Mouse (Mus musculus) kidney, postnatal 4 days (tissue): ENCODE results near the gene Gm26620.

ENCODE experiments used
- DNase-seq, 2 experiments: peaks; one replicate each; pipeline ENCODE4 v3.0.0; 2021; ENCODE audit warnings: mixed read lengths in 2 of 2

Gm26620 gene

GRCm38 (mm10) chr1:170912891-170913615 lies 28.2 kb downstream of the Gm26620 start, which contains the start of gene Fcrlb:
Gene Fcrlb (minus strand): TSS chr1:170912941.
- no peak for DNase-seq

GRCm38 (mm10) chr1:170915657-170916056 lies 30.8 kb downstream of the Gm26620 start:
- no peak for DNase-seq

DNA sequence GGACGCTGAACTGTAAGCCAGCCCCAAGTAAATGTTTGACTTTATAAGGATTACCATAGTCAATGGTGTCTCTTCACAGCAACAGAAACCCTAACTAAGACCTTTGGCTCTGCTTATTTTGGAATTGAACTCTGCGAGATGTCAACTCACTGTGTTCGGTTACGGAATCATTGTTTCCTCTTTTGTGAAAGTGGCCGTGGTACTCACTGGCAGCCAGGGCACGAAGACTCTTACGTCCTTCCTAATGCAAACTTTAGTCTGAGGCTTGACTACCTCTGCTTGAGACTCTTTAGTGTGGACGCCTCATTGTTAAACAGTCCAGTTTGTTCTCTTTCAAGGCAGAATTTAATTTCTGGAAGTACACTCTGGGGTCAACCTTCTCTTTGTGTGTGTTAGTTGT lies 34.4 kb downstream of the Gm26620 start:
- DNase-seq = no peak

DNA sequence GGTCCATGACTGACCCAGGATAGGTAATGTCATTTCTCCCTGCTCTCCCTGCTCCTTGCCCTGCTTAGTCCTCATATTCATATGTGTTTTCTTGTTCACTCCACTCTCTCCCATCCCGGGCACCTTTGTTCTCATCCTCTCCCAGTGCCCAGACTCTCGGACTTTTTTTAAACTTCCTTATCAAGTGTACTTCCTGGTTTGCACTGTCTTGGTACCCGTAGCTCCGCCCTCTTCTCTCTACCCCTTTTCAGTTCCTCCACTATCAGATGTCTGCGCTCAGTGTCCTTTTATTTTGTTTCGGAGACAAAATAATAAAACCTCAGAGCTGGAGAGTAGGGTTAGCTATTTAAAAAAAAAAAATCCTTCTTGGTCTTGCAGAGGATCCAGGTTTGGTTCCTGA lies 39.6 kb downstream of the Gm26620 start:
- DNase-seq = no peak

- no peak for DNase-seq
These were observed 42.1 kb downstream of the Gm26620 start for GRCm38 (mm10) chr1:170926941-170927340.

GRCm38 (mm10) chr1:170927378-170927777 lies 42.5 kb downstream of the Gm26620 start, which contains the start of gene Fcrla:
Gene Fcrla (minus strand): TSS chr1:170927583.
- DNase-seq = no peak

DNA sequence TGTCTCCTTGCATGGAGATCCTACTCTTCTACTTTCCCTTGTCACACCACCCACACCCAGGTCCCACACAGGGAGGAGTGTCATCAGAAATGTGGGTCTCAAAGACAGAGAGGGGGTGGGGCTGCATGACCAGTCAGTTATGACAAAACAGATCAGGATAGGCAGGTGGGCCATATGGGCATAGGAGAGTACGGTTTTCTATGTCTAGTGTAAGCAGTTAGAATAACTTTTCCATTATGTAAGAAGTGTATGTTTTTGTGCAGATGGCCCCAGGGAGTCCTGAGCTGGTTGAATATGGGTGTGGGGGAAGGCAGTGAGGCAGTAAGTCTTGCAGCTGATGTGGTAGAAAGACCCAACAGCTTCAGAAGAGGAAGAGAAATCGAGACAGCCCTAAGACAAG lies 43.6 kb downstream of the Gm26620 start:
- DNase-seq = no peak

DNA sequence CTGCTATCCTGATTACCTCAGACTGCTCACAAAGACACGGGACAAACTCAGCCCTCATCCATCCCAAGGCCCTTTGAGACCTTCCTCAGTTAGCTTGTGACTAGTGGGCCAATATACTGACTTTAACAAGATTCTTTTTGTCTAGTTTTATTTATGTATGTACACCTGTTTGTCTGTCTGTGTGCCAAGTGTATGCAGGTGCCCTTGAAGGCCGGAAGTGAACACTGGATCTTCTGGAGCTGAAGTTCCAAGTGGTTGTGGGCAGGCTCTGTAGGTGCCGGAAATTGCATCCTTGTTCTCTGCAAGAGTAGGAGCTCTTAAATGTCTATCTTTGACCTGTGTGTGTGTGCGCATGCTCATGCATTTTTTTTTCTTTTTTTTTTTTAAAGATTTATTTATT lies 44.4 kb downstream of the Gm26620 start:
- DNase-seq = no peak

DNA sequence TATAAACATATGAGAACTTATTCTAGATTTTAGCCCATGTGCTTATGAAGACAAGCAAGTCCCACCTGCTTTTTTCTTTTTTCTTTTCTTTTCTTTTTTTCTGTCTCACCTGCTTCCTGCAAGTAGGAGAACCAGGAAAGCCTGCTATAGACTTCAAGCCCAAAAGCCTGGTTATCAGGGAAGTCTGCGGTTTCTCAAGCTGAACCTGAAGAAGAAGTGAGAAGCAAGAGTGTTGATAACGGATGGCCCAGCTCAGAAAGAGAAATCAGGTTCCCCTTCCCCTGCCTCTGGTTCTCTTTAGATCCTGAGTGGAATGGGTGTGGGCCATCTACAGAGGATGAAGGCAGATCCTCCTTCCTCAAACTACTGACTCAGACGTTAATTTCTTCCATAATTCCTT lies 47.2 kb downstream of the Gm26620 start:
- no peak for DNase-seq

DNA sequence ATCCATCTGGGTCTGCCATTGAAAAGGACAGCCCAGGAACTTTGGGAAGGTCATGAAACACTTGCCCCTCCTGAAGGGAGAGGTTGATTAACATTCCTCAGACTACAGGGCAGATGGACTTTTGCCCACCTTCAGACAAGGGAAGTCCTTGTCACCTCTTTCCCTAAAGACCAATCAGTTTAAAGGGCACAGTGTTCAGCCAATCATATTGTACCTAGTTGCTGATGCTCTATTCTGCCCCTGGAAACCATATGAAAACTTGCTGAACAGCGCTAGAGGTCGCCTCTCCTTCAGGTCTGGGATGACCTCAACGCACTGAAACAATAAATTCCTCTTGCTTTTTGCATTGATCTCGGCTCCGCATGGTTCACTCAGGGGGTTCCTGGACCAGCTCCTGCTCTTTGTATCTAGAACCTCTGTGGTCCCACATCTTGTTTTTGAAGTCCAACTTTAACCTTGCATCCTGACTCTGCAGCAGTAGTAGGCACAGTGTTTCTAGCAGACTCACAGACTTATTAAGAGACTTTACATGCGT lies 48.6 kb downstream of the Gm26620 start:
- DNase-seq = no peak

- DNase-seq = no peak
These were observed 49.1 kb downstream of the Gm26620 start for GRCm38 (mm10) chr1:170933940-170934339.

GRCm38 (mm10) chr1:170934383-170934782 lies 49.5 kb downstream of the Gm26620 start:
- DNase-seq = no peak
